Mouse (Mus musculus) hindbrain, postnatal 0 days (tissue): ENCODE data around the gene Phxr2. TPM values are rescaled to one million over a fixed set of nuclear protein-coding genes. Genes with fewer than 3 reads are reported as not detected.
A peak's percentile ranks its signal among the peaks of the same experiment; 100 is the strongest.

Experiments used
- ATAC-seq: fragments of 200-750 bp; cut with Nextera tagmentation; 2 replicates; pipeline ENCODE4 v1.8.0; 2017; ENCODE audit warnings: mild to moderate bottlenecking, moderate TSS enrichment, moderate library complexity
- DNase-seq: peaks from one replicate; pipeline ENCODE4 v3.0.0-alpha.2; 2015; ENCODE audit warnings: low spot score
- H3K27ac ChIP-seq: fragments of 300-500 bp; sonication (generic); 2 replicates; pipeline ENCODE4 v1.5.1; 2014; ENCODE audit warnings: mild to moderate bottlenecking
- H3K27me3 ChIP-seq: fragments of 300-500 bp; sonication (generic); 2 replicates; pipeline ENCODE4 v1.6.1; 2014; ENCODE audit warnings: low read length, mixed read lengths; ENCODE audit not compliant: insufficient read depth
- H3K36me3 ChIP-seq: fragments of 300-500 bp; sonication (generic); 2 replicates; pipeline ENCODE4 v1.6.1; 2014; ENCODE audit warnings: low read length, mixed read lengths; ENCODE audit not compliant: insufficient read depth
- H3K4me1 ChIP-seq: fragments of 300-500 bp; sonication (generic); 2 replicates; pipeline ENCODE4 v1.6.1; 2014; ENCODE audit warnings: antibody characterized with exemption, low read length, mixed read lengths; ENCODE audit not compliant: insufficient read depth
- H3K4me2 ChIP-seq: fragments of 300-500 bp; sonication (generic); 2 replicates; pipeline ENCODE4 v1.6.1; 2014; ENCODE audit warnings: low read depth, mild to moderate bottlenecking, low read length, moderate library complexity, mixed read lengths
- H3K4me3 ChIP-seq: fragments of 300-500 bp; sonication (generic); 2 replicates; pipeline ENCODE4 v1.5.1; 2014; ENCODE audit warnings: low read length
- H3K9ac ChIP-seq: fragments of 300-500 bp; sonication (generic); replicated peaks from 2 replicates; pipeline ENCODE4 v1.6.1; 2014; ENCODE audit warnings: mild to moderate bottlenecking, low read length, moderate library complexity, mixed read lengths
- H3K9me3 ChIP-seq: fragments of 300-500 bp; sonication (generic); 2 replicates; pipeline ENCODE4 v1.6.1; 2016; ENCODE audit warnings: low read length, mixed read lengths
- CTCF ChIP-seq: IDR thresholded peaks from 2 replicates; pipeline ENCODE4 v1.5.1; 2016; ENCODE audit warnings: antibody characterized with exemption, control low read depth, low read depth
- WGBS: fragments of 180-500 bp; shearing (Covaris S2); extraction: QIAGEN DNeasy Blood & Tissue Kit; methylation state at CpG from one replicate; pipeline ENCODE4 v1.1.7; 2014; 5-methylcytosine and 5-hydroxymethylcytosine counted together
- polyA plus RNA-seq: library from polyadenylated mRNA; unstranded; fragments of >200 nt; fragmentation: Nextera tagmentation; extraction: Ambion mirVana; gene quantifications from 2 replicates; pipeline ENCODE4 v1.2.1, GENCODE M21; 2015
- total RNA-seq: library from RNA; depleted of rRNA; stranded (reverse); fragments of >200 nt; gene quantifications from 2 replicates; pipeline ENCODE4 v1.2.3, GENCODE M21; 2014

Phxr2 gene
- total and polyA plus RNA-seq, 2 experiments from 2014 or later, result not detected

DNA sequence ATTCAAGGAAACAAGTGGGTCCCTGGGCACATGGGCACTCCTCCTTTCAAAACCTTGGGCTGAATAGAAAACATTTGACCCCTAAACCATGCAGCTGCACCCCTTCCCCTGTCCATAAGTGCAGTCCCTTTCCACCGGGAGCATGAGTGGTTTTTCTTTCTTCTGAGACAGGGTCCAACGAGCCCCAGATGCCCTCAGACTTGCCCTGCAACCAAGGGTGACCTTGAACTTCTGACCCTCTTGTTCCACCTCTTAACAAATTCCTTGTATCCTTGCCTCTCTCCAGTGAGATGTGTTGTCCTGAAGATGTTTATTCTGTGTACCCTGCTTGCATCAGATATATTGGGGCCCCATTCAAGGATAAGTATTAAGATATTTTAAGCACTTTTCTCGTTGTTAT lies 12.6 kb downstream of the Phxr2 start:
- H3K9ac ChIP-seq, result no peak overlapping the region
- ATAC-seq, result no peak
- WGBS, result 40% methylated on average over 3 of the region's 3 CpGs

DNA sequence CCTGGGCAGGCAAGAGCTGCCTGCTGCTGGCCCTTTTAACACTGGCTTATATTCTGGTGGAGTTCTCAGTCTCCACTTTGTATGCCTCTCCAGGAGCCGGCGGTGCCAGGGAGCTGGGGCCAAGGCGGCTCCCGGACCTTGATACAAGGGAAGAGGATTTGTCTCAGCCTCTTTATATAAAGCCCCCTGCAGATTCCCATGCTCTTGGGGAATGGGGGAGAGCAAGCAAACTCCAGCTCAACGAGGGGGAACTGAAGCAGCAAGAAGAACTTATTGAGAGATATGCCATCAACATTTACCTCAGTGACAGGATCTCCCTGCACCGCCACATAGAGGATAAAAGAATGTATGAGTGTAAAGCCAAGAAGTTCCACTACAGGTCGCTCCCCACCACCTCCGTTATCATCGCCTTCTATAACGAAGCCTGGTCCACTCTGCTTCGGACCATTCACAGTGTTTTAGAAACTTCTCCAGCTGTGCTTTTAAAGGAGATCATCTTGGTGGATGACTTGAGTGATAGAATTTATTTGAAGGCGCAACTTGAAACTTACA lies 17.6 kb downstream of the Phxr2 start:
- H3K27me3 ChIP-seq, result no peaks in the 10 kb centered on the region
- TF ChIP-seq CTCF, result peak; percentile 20; the same call in 1 of the 2 replicates
- peak overlapping the region; percentile 58; the same call in 1 of the 2 replicates for H3K27ac ChIP-seq
- DNase-seq (peak; percentile 7), ATAC-seq (no peak; the same call in 1 of the 2 replicates)
- H3K4me1 ChIP-seq, result peaks cover 9% of the 10 kb centered on the region; the same call in 1 of the 2 replicates
- WGBS, result 32% methylated on average over 12 of the region's 12 CpGs
- H3K9ac ChIP-seq, result peak overlapping the region; percentile 92; the same call in 1 of the 2 replicates
- no peaks in the 10 kb centered on the region for H3K9me3 ChIP-seq
- H3K36me3 ChIP-seq, result no peaks in the 10 kb centered on the region
- peak overlapping the region; percentile 99 for H3K4me3 ChIP-seq
- H3K4me2 ChIP-seq, result peak overlapping the region; percentile 89

More for the DNA sequence above, 12.6 kb downstream of the Phxr2 start:
- Histone ChIP-seq H3K27ac (no peak overlapping the region), H3K4me2 (no peak overlapping the region), H3K4me1 (0 out of 2 replicates have a peak, but pooled peaks cover 3% of the 10 kb centered on the region), H3K27me3 (no peaks in the 10 kb centered on the region), H3K9me3 (no peaks in the 10 kb centered on the region), H3K4me3 (no peak overlapping the region), H3K36me3 (no peaks in the 10 kb centered on the region)
- TF ChIP-seq CTCF, result no peak
- no peak for DNase-seq

DNA sequence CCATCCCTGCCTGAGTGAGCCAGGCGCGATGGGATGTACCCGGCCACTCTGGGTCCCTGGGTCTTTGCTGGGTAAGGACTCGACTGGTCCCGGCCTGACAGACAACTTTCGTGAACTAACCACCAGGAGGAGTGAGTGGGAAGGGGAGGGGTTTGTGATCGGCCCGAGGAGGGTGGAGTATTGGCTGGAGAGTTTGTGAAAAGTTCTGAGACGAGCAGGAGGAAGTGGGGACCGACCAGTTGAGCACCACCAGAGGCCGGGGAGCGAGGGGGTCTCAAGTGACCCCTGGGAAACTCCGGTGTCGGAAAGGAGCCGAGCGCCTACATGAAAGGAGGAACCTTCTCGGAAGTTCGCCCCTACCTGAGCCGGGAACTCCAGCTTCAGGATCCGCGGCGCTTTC lies 18.2 kb downstream of the Phxr2 start, which contains the start of gene Galnt4:
Galnt4 (plus strand) TSS at position 196 of the 400 bp plus-strand sequence.
- peak within 1 kb of the TSS; percentile 89 for H3K4me2 ChIP-seq
- H3K9me3 ChIP-seq, result no peaks in the 10 kb centered on the region
- peak within 1 kb of the TSS; percentile 99 for H3K4me3 ChIP-seq
- ATAC-seq (peak; percentile 82), DNase-seq (peak; percentile 80)
- no peaks in the 10 kb centered on the region for H3K27me3 ChIP-seq
- peak within 1 kb of the TSS; percentile 90 for H3K27ac ChIP-seq
- no peaks in the 10 kb centered on the region for H3K36me3 ChIP-seq
- peaks cover 9% of the 10 kb centered on the region; the same call in 1 of the 2 replicates for H3K4me1 ChIP-seq
- peak within 1 kb of the TSS; percentile 92 for H3K9ac ChIP-seq
- WGBS, result under 1% methylated on average over 22 of the region's 22 CpGs
- peak; percentile 77 for TF ChIP-seq CTCF

DNA sequence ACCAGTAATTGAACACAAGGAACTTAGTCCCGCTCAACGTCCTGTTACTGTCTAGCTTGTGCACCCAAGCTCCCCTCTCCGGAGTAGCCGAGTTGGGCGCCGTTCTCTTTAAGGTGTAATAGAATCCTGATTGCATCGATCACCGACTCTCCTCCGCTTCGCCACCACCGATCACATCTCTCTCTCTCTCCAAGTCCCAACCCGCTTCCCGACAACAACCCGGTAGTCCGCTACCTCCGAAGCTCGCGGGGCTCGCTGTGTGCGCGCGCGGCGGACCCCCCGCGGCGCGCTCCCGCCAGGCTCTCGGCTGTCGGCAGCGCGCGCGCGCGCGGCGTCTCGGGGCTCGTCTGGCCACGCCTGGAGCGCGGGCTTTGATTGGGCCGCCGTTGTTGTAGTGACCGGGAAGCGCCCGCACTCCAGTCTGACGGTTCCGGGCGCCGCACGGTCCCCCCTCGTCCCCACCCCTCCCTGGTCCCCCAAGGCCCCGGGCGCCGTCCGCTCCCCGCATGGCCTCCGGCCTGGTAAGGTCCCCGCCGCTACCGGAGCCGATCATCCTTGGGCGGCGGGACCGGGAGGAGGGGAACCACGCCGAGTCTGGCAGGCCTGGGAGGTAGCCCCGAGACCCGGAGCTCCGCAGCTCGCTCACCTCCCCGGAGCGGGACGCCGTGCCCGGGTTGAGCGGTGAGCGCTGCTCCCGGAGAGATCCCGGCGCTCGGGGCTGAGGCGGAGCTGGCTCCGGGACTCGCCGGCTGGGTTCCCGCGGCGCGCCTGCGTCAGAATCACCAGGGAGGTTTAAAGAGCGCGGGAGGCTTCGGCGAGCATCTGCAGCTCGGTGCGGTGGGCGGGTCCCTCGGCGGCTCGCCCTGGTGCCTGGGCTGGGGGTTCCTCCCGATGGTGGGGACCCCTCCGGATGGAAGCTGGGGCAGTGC lies 19.2 kb downstream of the Phxr2 start, which contains the start of gene Poc1b:
Poc1b (plus strand) TSS at position 334 of the 929 bp plus-strand sequence.
- DNase-seq (peak; percentile 95), ATAC-seq (peak; percentile 96)
- peak within 1 kb of the TSS; percentile 99 for H3K4me3 ChIP-seq
- peaks cover 9% of the 10 kb centered on the region; the same call in 1 of the 2 replicates for H3K4me1 ChIP-seq
- under 1% methylated on average over 99 of the region's 106 CpGs for WGBS
- no peaks in the 10 kb centered on the region for H3K9me3 ChIP-seq
- H3K27me3 ChIP-seq, result no peaks in the 10 kb centered on the region
- H3K36me3 ChIP-seq, result no peaks in the 10 kb centered on the region
- H3K27ac ChIP-seq, result peak within 1 kb of the TSS; percentile 90
- H3K9ac ChIP-seq, result peak within 1 kb of the TSS; percentile 92
- peak within 1 kb of the TSS; percentile 89 for H3K4me2 ChIP-seq
- TF ChIP-seq CTCF, result no peak

DNA sequence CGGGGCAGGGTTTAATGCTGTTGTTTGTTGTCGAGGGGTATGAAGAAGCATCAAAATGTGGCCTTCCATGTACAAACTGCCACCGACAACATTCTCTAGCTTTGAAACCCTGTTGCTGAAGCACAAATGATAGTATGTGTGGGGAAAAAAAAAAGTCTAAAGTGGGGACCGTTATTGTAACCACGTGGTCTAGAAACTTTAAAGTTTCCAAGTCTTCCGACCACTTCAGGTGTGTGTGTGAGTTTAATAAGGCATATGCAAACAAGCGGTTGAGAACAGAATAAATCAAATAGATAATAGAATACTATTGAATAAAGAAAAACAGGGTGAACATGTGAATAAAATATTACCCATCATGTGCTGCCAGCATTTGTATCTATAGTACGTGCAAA lies 19.8 kb downstream of the Phxr2 start:
- H3K4me3 ChIP-seq, result peak overlapping the region; percentile 99
- H3K9me3 ChIP-seq, result no peaks in the 10 kb centered on the region
- H3K27me3 ChIP-seq, result no peaks in the 10 kb centered on the region
- peaks cover 9% of the 10 kb centered on the region; the same call in 1 of the 2 replicates for H3K4me1 ChIP-seq
- 24% methylated on average over 8 of the region's 8 CpGs for WGBS
- ATAC-seq (0 out of 2 replicates have a peak, but pooled peaks have one; percentile 1), DNase-seq (no peak)
- H3K9ac ChIP-seq, result peak overlapping the region; percentile 92
- H3K36me3 ChIP-seq, result no peaks in the 10 kb centered on the region
- H3K27ac ChIP-seq, result peak overlapping the region; percentile 90; the same call in 1 of the 2 replicates
- peak overlapping the region; percentile 89 for H3K4me2 ChIP-seq
- TF ChIP-seq CTCF, result no peak

DNA sequence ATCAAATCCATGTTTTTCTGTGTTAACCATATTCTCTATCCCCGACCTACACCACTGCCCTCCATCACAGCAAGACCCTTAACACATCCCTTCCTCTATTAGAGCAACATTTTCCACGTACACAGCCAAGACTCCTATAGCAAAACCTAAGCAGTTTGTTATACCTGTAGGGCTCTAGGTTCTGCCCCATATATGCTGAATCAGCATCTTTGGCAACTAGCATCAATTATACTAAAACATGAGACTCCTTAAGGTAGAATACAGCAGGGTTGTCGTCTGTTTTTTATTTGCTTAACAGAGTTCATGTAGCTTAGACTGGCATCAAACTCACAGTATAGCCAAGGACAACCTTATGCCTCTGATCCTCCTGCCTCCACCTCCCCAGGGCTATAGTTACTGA lies 20.6 kb downstream of the Phxr2 start:
- no peak overlapping the region for H3K9ac ChIP-seq
- DNase-seq (no peak), ATAC-seq (no peak)
- no peaks in the 10 kb centered on the region for H3K9me3 ChIP-seq
- no peak overlapping the region for H3K27ac ChIP-seq
- 82% methylated on average over 3 of the region's 3 CpGs for WGBS
- no peak overlapping the region for H3K4me3 ChIP-seq
- H3K4me1 ChIP-seq, result peaks cover 9% of the 10 kb centered on the region; the same call in 1 of the 2 replicates
- TF ChIP-seq CTCF, result no peak
- H3K27me3 ChIP-seq, result no peaks in the 10 kb centered on the region
- H3K36me3 ChIP-seq, result no peaks in the 10 kb centered on the region
- no peak overlapping the region for H3K4me2 ChIP-seq
